Mouse (Mus musculus) stomach, postnatal 0 days (tissue): ENCODE results near the gene Arhgap24.

ENCODE experiments used
- CTCF ChIP-seq: IDR thresholded peaks from 2 replicates; pipeline ENCODE4 v1.5.1; 2016; ENCODE audit warnings: antibody characterized with exemption, low read depth, mild to moderate bottlenecking, moderate library complexity
- EP300 ChIP-seq: optimal IDR thresholded peaks from 2 replicates; pipeline ENCODE3; 2016; ENCODE audit warnings: antibody characterized with exemption

- TF ChIP-seq CTCF: no peak
- no peak for TF ChIP-seq EP300
These were observed 10.9 kb upstream of the Arhgap24 start for GRCm38 (mm10) chr5:102470284-102470683.
